Mouse (Mus musculus) testis, adult 2 months (tissue): ENCODE measurements around the gene Pfkfb2.

Experiments used
- CTCF ChIP-seq: fragments of 200-500 bp; IDR thresholded peaks from 2 replicates; pipeline ENCODE4 v1.5.1; 2012; ENCODE audit warnings: low read depth, mild to moderate bottlenecking, inconsistent platforms, low read length, moderate library complexity; ENCODE audit not compliant: control insufficient read depth, insufficient read depth, insufficient replicate concordance
- POLR2A ChIP-seq: fragments of 200-500 bp; IDR thresholded peaks from 2 replicates; pipeline ENCODE4 v1.6.1; 2012; ENCODE audit warnings: low read depth, mild to moderate bottlenecking, inconsistent platforms, low read length, moderate library complexity; ENCODE audit not compliant: control insufficient read depth

DNA sequence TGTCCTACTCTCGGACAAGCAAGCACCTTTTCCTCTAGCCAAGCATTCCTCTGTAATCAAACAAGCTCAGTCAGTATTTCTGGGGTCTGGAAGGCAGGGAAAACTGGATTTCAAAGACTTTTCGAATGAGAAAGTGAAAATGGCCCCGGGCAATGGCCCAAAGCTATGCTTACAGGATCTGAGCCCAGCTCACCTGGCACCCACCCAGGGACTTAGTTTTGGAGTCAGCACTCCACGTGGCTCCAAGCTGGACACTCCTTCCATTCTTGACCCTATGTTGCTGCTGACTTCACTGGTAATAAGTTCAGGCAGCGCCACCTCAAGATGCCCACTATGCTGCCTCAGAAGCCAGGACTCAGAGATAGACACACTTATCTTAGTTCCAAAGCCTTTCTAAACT is 38.0 kb upstream of the Pfkfb2 start:
- TF ChIP-seq CTCF (no peak), POLR2A (no peak)
